Comparison of ENCODE assay signal across 8 mouse cellular contexts in the genomic region with DNA sequence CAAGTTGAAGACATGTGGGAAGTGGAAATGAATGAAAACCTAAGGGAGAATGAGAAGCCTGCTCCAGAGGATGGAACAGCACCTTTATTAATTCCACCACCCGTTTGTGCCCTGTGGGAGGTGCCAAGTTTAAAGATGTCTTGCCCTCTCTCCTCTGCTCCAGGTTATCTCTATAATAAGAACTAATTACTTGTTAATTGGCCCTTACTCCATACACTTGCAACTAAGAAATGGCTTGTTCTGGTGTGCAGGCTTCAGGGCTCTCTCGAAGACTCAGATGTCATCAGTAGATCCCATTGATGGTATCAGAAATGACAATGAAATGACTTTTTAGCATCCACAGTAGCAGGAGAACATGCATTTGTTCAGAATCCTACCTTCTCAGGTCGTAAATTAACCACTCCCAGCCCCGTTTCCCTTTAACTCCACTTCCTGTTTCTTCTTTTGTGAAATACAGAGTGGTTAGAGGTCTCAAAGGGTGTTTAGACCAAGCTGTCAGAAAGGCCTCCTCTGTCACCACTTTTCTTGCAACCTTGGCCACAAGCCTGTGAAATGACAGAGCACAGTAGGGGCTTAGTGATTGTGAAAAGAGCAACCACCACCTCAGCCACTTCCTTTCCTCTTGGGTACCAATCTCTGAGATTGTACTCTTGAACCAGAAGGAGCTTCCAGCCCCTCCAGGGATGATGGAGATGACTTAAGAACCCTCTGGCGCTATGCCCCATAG. TPM values are rescaled to one million over a fixed set of nuclear protein-coding genes. Genes with fewer than 3 reads are reported as not detected.
DNase-seq lines count a peak whose midpoint lies in the region; ATAC-seq and TF ChIP-seq lines count a peak whose summit lies in the region.

Gene Ifrd1, minus strand, starts transcription at position 51 of the 727 bp plus-strand sequence.

- no peak for ATAC-seq in hindbrain, embryonic 16.5 days

- no peak for TF ChIP-seq CTCF in lung, adult 2 months (IDR thresholded peaks at IDR 0.05; ENCODE audit: insufficient read depth, low read length)
- TF ChIP-seq CTCF in olfactory bulb, adult 2 months (IDR thresholded peaks at IDR 0.05; ENCODE audit: insufficient read depth, low read depth, low read length) = no peak

- H3K9me3 ChIP-seq in hindbrain, embryonic 16.5 days (ENCODE audit: control insufficient read depth, low read length) = no peaks in the 10 kb centered on the region

- no peak within 1 kb of the TSS for H3K4me3 ChIP-seq in hindbrain, embryonic 16.5 days (ENCODE audit: low read length)
- no peak within 1 kb of the TSS for H3K4me3 ChIP-seq in lung, adult 2 months (replicated peaks; ENCODE audit: extremely low read depth, low read depth, low read length)
- no peak within 1 kb of the TSS for H3K4me3 ChIP-seq in olfactory bulb, adult 2 months (ENCODE audit: insufficient read depth, low read depth, low read length)

- DNase-seq in heart, adult 11 months = peak; percentile 76
- no peak for DNase-seq in heart, adult 9 months (ENCODE audit: low spot score in 2 of 2)
- no peak for DNase-seq in adrenal gland, postnatal 10 days
- DNase-seq in gastrocnemius, adult 8-10 months (ENCODE audit: low spot score in 2 of 2) = no peak
- DNase-seq in lung, adult 2 months = no peak
- no peak for DNase-seq in thymus, postnatal 14 days

- no peaks in the 10 kb centered on the region for H3K4me1 ChIP-seq in hindbrain, embryonic 16.5 days (ENCODE audit: control insufficient read depth, insufficient read depth, low read depth, low read length)
- peaks cover 2% of the 10 kb centered on the region; the same call in 1 of the 2 replicates for H3K4me1 ChIP-seq in lung, adult 2 months (ENCODE audit: control insufficient read depth, insufficient read depth, low read length)
- peaks cover 3% of the 10 kb centered on the region; the same call in 1 of the 2 replicates for H3K4me1 ChIP-seq in olfactory bulb, adult 2 months (ENCODE audit: control insufficient read depth, insufficient read depth, low read length)

- no peaks in the 10 kb centered on the region for H3K27me3 ChIP-seq in hindbrain, embryonic 16.5 days (replicated peaks; ENCODE audit: control insufficient read depth, insufficient read depth, low read length)

- H3K36me3 ChIP-seq in hindbrain, embryonic 16.5 days (ENCODE audit: control insufficient read depth, insufficient read depth, low read length) = no peaks in the 10 kb centered on the region

- no peak within 1 kb of the TSS for H3K4me2 ChIP-seq in hindbrain, embryonic 16.5 days (ENCODE audit: low read length)

- no peak within 1 kb of the TSS for H3K9ac ChIP-seq in hindbrain, embryonic 16.5 days (ENCODE audit: low read depth, low read length)

- WGBS in hindbrain, embryonic 16.5 days = 79% methylated on average over 5 of the region's 5 CpGs
- 51% methylated on average over 5 of the region's 5 CpGs for WGBS in lung, adult 2 months
- 81% methylated on average over 5 of the region's 5 CpGs for WGBS in olfactory bulb, adult 2 months

- no peak within 1 kb of the TSS for H3K27ac ChIP-seq in hindbrain, embryonic 16.5 days (ENCODE audit: low read depth, low read length)
- H3K27ac ChIP-seq in olfactory bulb, adult 2 months (ENCODE audit: insufficient read depth, low read depth, low read length) = no peak within 1 kb of the TSS

- TF ChIP-seq POLR2A in lung, adult 2 months (IDR thresholded peaks at IDR 0.05; ENCODE audit: borderline replicate concordance, extremely low read depth, low read depth, low read length) = no peak
- TF ChIP-seq POLR2A in olfactory bulb, adult 2 months (IDR thresholded peaks at IDR 0.05; ENCODE audit: insufficient read depth, low read depth, low read length) = no peak

RNA-seq across cellular contexts. Expression of gene Ifrd1, which starts in this region (rescaled TPM):
- total RNA-seq in adrenal gland, postnatal 10 days (2021) = 100 to 1,000 TPM; 143 to 154 TPM
- total RNA-seq in gastrocnemius, adult 8-10 months (2022) = 100 to 1,000 TPM in 2 of 4 experiments, 10 to 100 TPM in 2; 93.1 to 126 (median 105) TPM
- polyA plus RNA-seq in hindbrain, embryonic 16.5 days (2015; fragmentation: Nextera tagmentation; extraction: Ambion mirVana) = 152 and 156 TPM in 2 replicates
- polyA plus RNA-seq in lung, adult 2 months (2012; rRNA removed) = 25.9 and 36.2 TPM in 2 replicates
- not detected in 2 replicates for polyA plus RNA-seq in olfactory bulb, adult 2 months (2012; ENCODE audit: insufficient read depth, insufficient read length, low replicate concordance, missing spikeins)
